Mouse (Mus musculus): ENCODE measurements around the gene Furin. TPM values are rescaled to one million over a fixed set of nuclear protein-coding genes. Genes with fewer than 3 reads are reported as not detected.

Furin gene
- total RNA-seq, 2 experiments from 2014 or later: 37.1 to 39.9 TPM

GRCm38 (mm10) chr7:80429661-80430060 is 24.4 kb upstream of the Furin start:
- DNase-seq (ENCODE audit: low spot score in 2 of 2): no peak

GRCm38 (mm10) chr7:80427730-80428129 is 22.5 kb upstream of the Furin start:
- no peak for DNase-seq (ENCODE audit: low spot score in 2 of 2)

GRCm38 (mm10) chr7:80426363-80426762 is 21.1 kb upstream of the Furin start:
- DNase-seq (ENCODE audit: low spot score in 2 of 2): no peak

- DNase-seq (ENCODE audit: low spot score in 2 of 2): no peak
Observed at GRCm38 (mm10) chr7:80424722-80425121, 19.5 kb upstream of the Furin start.

- peak in 1 of 2 experiments; percentile 41 for DNase-seq (ENCODE audit: low spot score in 2 of 2)
Observed at GRCm38 (mm10) chr7:80422759-80423480, 17.7 kb upstream of the Furin start.

GRCm38 (mm10) chr7:80421576-80421975 is 16.3 kb upstream of the Furin start:
- no peak for DNase-seq (ENCODE audit: low spot score in 2 of 2)

GRCm38 (mm10) chr7:80420586-80420985 is 15.3 kb upstream of the Furin start:
- DNase-seq (ENCODE audit: low spot score in 2 of 2): no peak

GRCm38 (mm10) chr7:80419278-80419677 is 14.0 kb upstream of the Furin start:
- DNase-seq (ENCODE audit: low spot score in 2 of 2): no peak

GRCm38 (mm10) chr7:80418036-80418435 is 12.8 kb upstream of the Furin start:
- no peak for DNase-seq (ENCODE audit: low spot score in 2 of 2)

GRCm38 (mm10) chr7:80417601-80418000 is 12.4 kb upstream of the Furin start:
- no peak for DNase-seq (ENCODE audit: low spot score in 2 of 2)

GRCm38 (mm10) chr7:80416969-80417368 is 11.7 kb upstream of the Furin start:
- DNase-seq (ENCODE audit: low spot score in 2 of 2): no peak

GRCm38 (mm10) chr7:80414303-80414855 is 9.1 kb upstream of the Furin start:
- DNase-seq (ENCODE audit: low spot score in 2 of 2): no peak

- DNase-seq (ENCODE audit: low spot score in 2 of 2): no peak
Observed at GRCm38 (mm10) chr7:80413512-80414302, 8.5 kb upstream of the Furin start.

GRCm38 (mm10) chr7:80412781-80413180 is 7.5 kb upstream of the Furin start:
- no peak for DNase-seq (ENCODE audit: low spot score in 2 of 2)

GRCm38 (mm10) chr7:80412279-80412678 is 7.0 kb upstream of the Furin start:
- peak; percentile 80 to 85 for DNase-seq (ENCODE audit: low spot score in 2 of 2)

- DNase-seq (ENCODE audit: low spot score in 2 of 2): no peak
Observed at GRCm38 (mm10) chr7:80410380-80410779, 5.1 kb upstream of the Furin start.

GRCm38 (mm10) chr7:80407712-80408111 is 2.5 kb upstream of the Furin start:
- no peak for DNase-seq (ENCODE audit: low spot score in 2 of 2)

- DNase-seq (ENCODE audit: low spot score in 2 of 2): no peak
Observed at GRCm38 (mm10) chr7:80406186-80406585, 950 bp upstream of the Furin start.

- no peak for DNase-seq (ENCODE audit: low spot score in 2 of 2)
Observed at GRCm38 (mm10) chr7:80404101-80404894, 938 bp downstream of the Furin start.

GRCm38 (mm10) chr7:80403551-80403950 is 1.7 kb downstream of the Furin start:
- DNase-seq (ENCODE audit: low spot score in 2 of 2): peak in 1 of 2 experiments; percentile 33

- DNase-seq (ENCODE audit: low spot score in 2 of 2): peak; percentile 38 to 60
Observed at GRCm38 (mm10) chr7:80402651-80403321, 2.5 kb downstream of the Furin start.
